Mouse (Mus musculus): Measurements from ENCODE around the gene Gm7970. TPM values are rescaled to one million over a fixed set of nuclear protein-coding genes. Genes with fewer than 3 reads are reported as not detected.
"Not testable (repeated sequence)": the region's sequence is repeated elsewhere in the genome, so short reads cannot be mapped to it uniquely, and the experiment has no call there.

The Gm7970 gene
- not detected for total RNA-seq (2021)
- long read RNA-seq, experiment 1 = 0 reads
- long read RNA-seq, experiment 2 = 0 reads

DNA sequence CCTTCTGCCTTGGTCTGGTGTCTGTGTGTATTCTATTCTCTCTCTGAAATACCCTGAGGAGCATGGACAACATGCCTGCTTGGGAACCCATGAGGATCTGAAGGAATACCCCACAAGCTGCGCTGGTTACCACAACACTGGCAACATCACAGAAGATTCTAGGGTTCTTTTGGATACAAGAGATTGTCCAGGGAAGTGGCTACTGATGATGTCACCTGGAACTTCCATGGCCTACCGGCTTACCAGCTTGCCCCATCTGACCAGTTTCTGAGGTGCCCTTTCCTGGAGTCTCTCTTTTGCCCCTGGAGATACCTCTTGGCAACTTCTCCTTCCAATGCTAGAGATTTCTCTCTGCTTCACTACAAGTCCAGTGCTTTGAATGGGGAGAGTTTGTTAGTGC lies at the start of gene Gm7970:
TSS of gene Gm7970 (minus strand) at position 101 of the 400 bp plus-strand sequence.
- DNase-seq = not testable (repeated sequence)

DNA sequence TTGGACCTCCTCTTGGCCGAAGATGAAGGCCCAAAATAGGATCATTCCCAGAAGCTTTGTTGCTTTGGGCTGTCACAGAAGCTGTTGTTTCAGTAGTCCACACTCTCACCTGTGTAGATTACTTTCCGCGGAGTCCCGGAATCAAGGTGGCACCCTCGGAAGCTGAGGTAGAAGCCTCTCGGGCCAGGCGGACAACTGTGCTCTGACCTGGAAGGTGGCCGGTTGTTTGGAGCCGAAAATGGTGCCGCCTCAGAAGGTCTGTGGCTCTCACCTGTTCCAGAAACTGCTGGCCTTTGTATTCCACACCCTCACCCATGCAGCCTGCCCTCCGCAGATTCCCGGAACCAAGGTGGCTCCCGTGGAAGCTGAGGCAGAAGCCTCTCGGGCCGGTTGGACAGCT lies 45.6 kb upstream of the Gm7970 start:
- not testable (repeated sequence) for DNase-seq

DNA sequence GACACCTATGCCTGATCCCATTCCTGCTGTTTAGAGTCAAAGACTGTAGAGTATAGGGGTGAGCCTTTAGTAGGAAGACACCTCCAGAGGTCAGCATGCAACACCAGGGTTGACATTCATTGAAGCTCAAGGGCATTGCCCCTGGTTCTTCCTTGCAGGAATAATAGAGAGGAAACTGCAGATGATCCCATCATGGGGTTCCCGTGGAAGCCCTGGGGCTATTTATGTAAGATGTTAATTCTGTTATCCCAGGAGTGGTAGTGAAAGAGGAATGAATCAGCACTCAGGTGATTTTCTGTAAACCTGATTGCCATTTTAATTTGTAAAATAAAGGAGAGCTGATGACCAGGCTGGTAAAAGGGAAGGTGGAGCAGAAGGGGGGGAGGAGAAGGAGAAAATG lies 31.0 kb upstream of the Gm7970 start:
- DNase-seq = not testable (repeated sequence)

DNA sequence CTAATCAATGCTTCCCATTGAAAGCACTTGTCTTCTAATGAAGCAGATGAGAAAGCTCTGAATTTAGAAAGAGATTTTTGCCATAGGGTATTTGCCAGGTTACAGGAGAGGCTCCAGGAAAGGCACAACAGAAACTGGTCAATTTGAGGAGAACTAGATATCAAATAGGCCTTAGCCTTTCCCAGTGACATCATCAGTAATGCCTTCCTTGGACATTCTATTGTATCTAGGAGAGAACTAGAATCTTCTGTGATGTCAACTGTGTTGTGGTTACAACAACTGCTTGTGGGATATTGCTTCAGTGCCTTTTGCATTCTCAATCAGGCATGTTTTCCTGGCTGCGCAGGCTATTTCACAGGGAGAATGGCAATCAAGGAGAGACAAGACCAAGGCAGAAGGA lies 17.5 kb upstream of the Gm7970 start, which contains the start of gene 1700049E17Rik2:
TSS of gene 1700049E17Rik2 (plus strand) at position 301 of the 400 bp plus-strand sequence.
- not testable (repeated sequence) for DNase-seq

DNA sequence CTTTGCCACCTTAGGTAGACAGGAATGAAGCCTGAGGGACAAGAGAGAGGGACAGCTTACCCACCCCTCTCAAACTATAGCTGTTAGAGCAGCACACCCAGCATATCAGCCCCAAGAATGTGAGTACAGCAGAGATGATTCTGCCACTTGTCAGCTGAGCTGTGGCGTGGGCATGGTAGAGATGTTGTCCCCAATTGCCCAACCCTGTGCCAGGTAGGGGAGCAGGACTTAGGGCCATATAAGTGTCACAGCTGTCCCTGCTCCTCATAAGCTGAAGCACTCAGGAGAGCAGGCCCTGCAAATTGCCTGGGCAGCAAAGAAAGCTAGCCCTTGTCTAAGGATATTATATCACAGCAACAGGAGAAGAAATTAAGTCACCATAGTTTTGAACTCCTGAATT lies 30.7 kb downstream of the Gm7970 start:
- not testable (repeated sequence) for DNase-seq

GRCm38 (mm10) chr14:41520683-41521082 lies 34.7 kb downstream of the Gm7970 start:
- DNase-seq = not testable (repeated sequence)

Other genes starting within 250 kb of the Gm7970 start
- gene Gm5798, start 207.0 kb downstream of the Gm7970 start, total RNA-seq (2021) = not detected
- not detected for gene Gm7945, start 169.2 kb downstream of the Gm7970 start, total RNA-seq (2021)
- not detected for gene Gm6482, start 147.3 kb downstream of the Gm7970 start, total RNA-seq (2021)
- not detected for gene Gm7954, start 102.1 kb downstream of the Gm7970 start, total RNA-seq (2021)
- not detected for gene Gm3486, start 66.1 kb downstream of the Gm7970 start, total RNA-seq (2021)
- gene 1700049E17Rik2, start 17.6 kb upstream of the Gm7970 start, total RNA-seq (2021) = not detected
- gene Gm3072, start 69.0 kb upstream of the Gm7970 start, total RNA-seq (2021) = not detected
- not detected for gene Gm3676, start 90.9 kb upstream of the Gm7970 start, total RNA-seq (2021)
- not detected for gene Gm8068, start 146.3 kb upstream of the Gm7970 start, total RNA-seq (2021)
- gene Gm7929, start 195.0 kb upstream of the Gm7970 start, total RNA-seq (2021) = not detected
- gene Gm47189, start 216.9 kb upstream of the Gm7970 start, total RNA-seq (2021) = not detected